ENCODE assay signal across 28 mouse cellular contexts in genomic region chr12:91709232-91709631, GRCm38 (mm10).
DNase-seq lines count a peak whose midpoint lies in the region; ATAC-seq and TF ChIP-seq lines count a peak whose summit lies in the region.
"Had no signal": no experiment of that assay in that cellular context is flagged by ENCODE, and none has a peak within 500 bp of the region (broad histone marks: within the 10 kb centered on the region; RNA-seq: fewer than 3 reads in every experiment).

No protein-coding gene starts in this region.

- H3K27ac ChIP-seq in liver, embryonic 11.5 days (ENCODE audit: low read depth, low read length) = no peak overlapping the region
- peak overlapping the region; percentile 57; the same call in 1 of the 2 replicates for H3K27ac ChIP-seq in liver, embryonic 12.5 days
- H3K27ac ChIP-seq in liver, postnatal 0 days (ENCODE audit: low read depth) = peak overlapping the region; percentile 22; the same call in 1 of the 2 replicates
- no peak overlapping the region for H3K27ac ChIP-seq in midbrain, embryonic 15.5 days
- H3K27ac ChIP-seq: embryonic facial prominence, embryonic 12.5 days; heart, embryonic 10.5 days; heart, embryonic 15.5 days; hindbrain, embryonic 13.5 days; left cerebral cortex, adult 2 months; limb, embryonic 13.5 days; midbrain, embryonic 13.5 days; neural tube, embryonic 15.5 days; stomach, embryonic 15.5 days had no signal

- H3K4me2 ChIP-seq in liver, embryonic 11.5 days = no peak overlapping the region
- H3K4me2 ChIP-seq in liver, embryonic 12.5 days = no peak overlapping the region
- H3K4me2 ChIP-seq in liver, postnatal 0 days (ENCODE audit: low read depth, low read length) = no peak overlapping the region
- H3K4me2 ChIP-seq in midbrain, embryonic 15.5 days = no peak overlapping the region
- H3K4me2 ChIP-seq: embryonic facial prominence, embryonic 12.5 days; heart, embryonic 15.5 days; hindbrain, embryonic 13.5 days; limb, embryonic 13.5 days; midbrain, embryonic 13.5 days; neural tube, embryonic 15.5 days; stomach, embryonic 15.5 days had no signal

- DNase-seq in kidney, adult 9 months = peak; percentile 36
- no peak for DNase-seq in kidney, adult 18-20 months
- DNase-seq in liver, embryonic 11.5 days (ENCODE audit: low spot score) = no peak
- no peak for DNase-seq in liver, postnatal 0 days
- DNase-seq: adrenal gland, postnatal 25 days; B cell, adult 2 months; cerebellum, adult 11-12 months; cerebellum, adult 9-11 months; embryo, embryonic 11 days; gastrocnemius, postnatal 25 days; heart, adult 11 months; heart, postnatal 36 days; lung, postnatal 4 days; retina, postnatal 1 day; right cerebral cortex, postnatal 14 days had no signal

- H3K9ac ChIP-seq in liver, embryonic 11.5 days (ENCODE audit: low read depth, low read length) = no peak overlapping the region
- H3K9ac ChIP-seq in liver, embryonic 12.5 days = no peak overlapping the region
- no peak overlapping the region for H3K9ac ChIP-seq in liver, postnatal 0 days (replicated peaks)
- no peak overlapping the region for H3K9ac ChIP-seq in midbrain, embryonic 15.5 days
- H3K9ac ChIP-seq: embryonic facial prominence, embryonic 12.5 days; heart, embryonic 15.5 days; hindbrain, embryonic 13.5 days; limb, embryonic 13.5 days; midbrain, embryonic 13.5 days; neural tube, embryonic 15.5 days; stomach, embryonic 15.5 days had no signal

- no peaks in the 10 kb centered on the region; the same call in 1 of the 2 replicates for H3K36me3 ChIP-seq in liver, embryonic 11.5 days (ENCODE audit: control insufficient read depth, insufficient read depth, low read length)
- H3K36me3 ChIP-seq in liver, embryonic 12.5 days = peaks cover 76% of the 10 kb centered on the region
- H3K36me3 ChIP-seq in liver, postnatal 0 days (replicated peaks; ENCODE audit: insufficient read depth, low read length) = 0 out of 2 replicates have a peak, but pooled peaks cover 3% of the 10 kb centered on the region
- no peaks in the 10 kb centered on the region for H3K36me3 ChIP-seq in midbrain, embryonic 15.5 days (replicated peaks)
- H3K36me3 ChIP-seq: embryonic facial prominence, embryonic 12.5 days; heart, embryonic 10.5 days; heart, embryonic 15.5 days; hindbrain, embryonic 13.5 days; limb, embryonic 13.5 days; midbrain, embryonic 13.5 days; neural tube, embryonic 15.5 days; stomach, embryonic 15.5 days had no signal

- H3K4me3 ChIP-seq in liver, embryonic 11.5 days (ENCODE audit: low read depth, low read length) = no peak overlapping the region
- H3K4me3 ChIP-seq in liver, embryonic 12.5 days = no peak overlapping the region
- H3K4me3 ChIP-seq in liver, postnatal 0 days (ENCODE audit: low read depth, low read length) = no peak overlapping the region
- no peak overlapping the region for H3K4me3 ChIP-seq in midbrain, embryonic 15.5 days
- H3K4me3 ChIP-seq: embryonic facial prominence, embryonic 12.5 days; heart, embryonic 10.5 days; heart, embryonic 15.5 days; hindbrain, embryonic 13.5 days; left cerebral cortex, adult 2 months; limb, embryonic 13.5 days; midbrain, embryonic 13.5 days; neural tube, embryonic 15.5 days; stomach, embryonic 15.5 days had no signal

- no peak for TF ChIP-seq EP300 in liver, postnatal 0 days (IDR thresholded peaks at IDR 0.05; ENCODE audit: low read depth)

- no peak for TF ChIP-seq CTCF in liver, postnatal 0 days (IDR thresholded peaks at IDR 0.05; ENCODE audit: low read depth)

- 56% methylated on average over 5 of the region's 5 CpGs for WGBS in liver, embryonic 11.5 days
- 54% methylated on average over 4 of the region's 5 CpGs for WGBS in liver, embryonic 12.5 days (ENCODE audit: insufficient replicate concordance)
- 31% methylated on average over 5 of the region's 5 CpGs for WGBS in liver, postnatal 0 days (ENCODE audit: insufficient replicate concordance)
- WGBS in midbrain, embryonic 15.5 days = 71% methylated on average over 5 of the region's 5 CpGs

- no peaks in the 10 kb centered on the region for H3K27me3 ChIP-seq in liver, embryonic 11.5 days (replicated peaks; ENCODE audit: control insufficient read depth, insufficient read depth, low read length)
- H3K27me3 ChIP-seq in liver, embryonic 12.5 days (replicated peaks) = no peaks in the 10 kb centered on the region
- H3K27me3 ChIP-seq in liver, postnatal 0 days (ENCODE audit: insufficient read depth, low read length) = no peaks in the 10 kb centered on the region
- no peaks in the 10 kb centered on the region for H3K27me3 ChIP-seq in midbrain, embryonic 15.5 days (replicated peaks)
- H3K27me3 ChIP-seq: embryonic facial prominence, embryonic 12.5 days; hindbrain, embryonic 13.5 days; limb, embryonic 13.5 days; midbrain, embryonic 13.5 days; neural tube, embryonic 15.5 days; stomach, embryonic 15.5 days had no signal

- H3K9me3 ChIP-seq in liver, embryonic 11.5 days (ENCODE audit: control insufficient read depth, low read length) = no peaks in the 10 kb centered on the region
- H3K9me3 ChIP-seq in liver, embryonic 12.5 days (replicated peaks) = no peaks in the 10 kb centered on the region
- H3K9me3 ChIP-seq in liver, postnatal 0 days (ENCODE audit: low read length) = no peaks in the 10 kb centered on the region
- no peaks in the 10 kb centered on the region for H3K9me3 ChIP-seq in midbrain, embryonic 15.5 days
- H3K9me3 ChIP-seq: embryonic facial prominence, embryonic 12.5 days; heart, embryonic 10.5 days; heart, embryonic 15.5 days; hindbrain, embryonic 13.5 days; limb, embryonic 13.5 days; midbrain, embryonic 13.5 days; neural tube, embryonic 15.5 days; stomach, embryonic 15.5 days had no signal

- peaks cover 2% of the 10 kb centered on the region; the same call in 1 of the 2 replicates for H3K4me1 ChIP-seq in liver, embryonic 11.5 days (replicated peaks; ENCODE audit: control insufficient read depth, insufficient read depth, low read length)
- H3K4me1 ChIP-seq in liver, embryonic 12.5 days = peaks cover 32% of the 10 kb centered on the region
- H3K4me1 ChIP-seq in liver, postnatal 0 days (ENCODE audit: insufficient read depth) = peaks cover 6% of the 10 kb centered on the region
- no peaks in the 10 kb centered on the region for H3K4me1 ChIP-seq in midbrain, embryonic 15.5 days
- H3K4me1 ChIP-seq: embryonic facial prominence, embryonic 12.5 days; stomach, embryonic 15.5 days had no signal

- ATAC-seq in liver, embryonic 11.5 days (replicated peaks; ENCODE audit: low FRiP score) = peak; percentile 37; the same call in 1 of the 2 replicates
- peak; percentile 39 for ATAC-seq in liver, embryonic 12.5 days
- no peak for ATAC-seq in liver, postnatal 0 days
- no peak for ATAC-seq in midbrain, embryonic 15.5 days (replicated peaks)
- ATAC-seq: forebrain, embryonic 14.5 days; intestine, embryonic 16.5 days; midbrain, embryonic 13.5 days had no signal

Comparison
In these comparisons a context has a peak if more than half of its experiments do, and no peak if none do; other contexts are left out.
1. ATAC-seq: peak in liver, embryonic 11.5 days (single experiment) and liver, embryonic 12.5 days (single experiment); none in liver, postnatal 0 days (single experiment) and midbrain, embryonic 15.5 days (single experiment).
2. H3K27ac ChIP-seq: peak in liver, embryonic 12.5 days (single experiment) and liver, postnatal 0 days (single experiment); none in liver, embryonic 11.5 days (single experiment) and midbrain, embryonic 15.5 days (single experiment).